Comparison of ENCODE assay signal across 16 mouse cellular contexts in the genomic region with DNA sequence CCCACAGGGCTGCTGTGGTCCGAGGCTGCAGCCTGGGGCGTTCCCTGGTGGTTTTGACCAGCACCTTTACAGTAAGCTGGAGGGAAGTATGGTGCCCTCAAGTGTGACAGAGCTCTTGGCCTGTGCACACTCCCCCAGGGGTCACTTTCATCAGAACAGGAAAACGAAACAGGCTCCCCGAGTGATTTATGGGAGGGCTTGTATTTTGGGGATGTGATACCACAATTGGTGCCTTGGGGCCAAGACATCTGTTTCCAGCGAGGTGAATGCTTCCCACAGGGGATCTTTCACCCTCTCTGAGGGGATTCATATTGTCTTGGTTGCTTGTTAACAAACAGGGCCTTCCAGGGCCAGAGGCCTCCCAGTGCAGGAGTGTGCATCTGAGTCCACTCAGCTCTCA.
DNase-seq lines count a peak whose midpoint lies in the region; ATAC-seq and TF ChIP-seq lines count a peak whose summit lies in the region.
"Had no signal": no experiment of that assay in that cellular context is flagged by ENCODE, and none has a peak within 500 bp of the region (broad histone marks: within the 10 kb centered on the region; RNA-seq: fewer than 3 reads in every experiment).

No protein-coding gene starts in this region.

- WGBS in kidney, embryonic 16.5 days, result 30% methylated on average over 5 of the region's 5 CpGs
- WGBS in bone marrow, adult 2 months, result 6% methylated on average over 5 of the region's 5 CpGs
- WGBS in spleen, adult 2 months, result 15% methylated on average over 5 of the region's 5 CpGs

- no peak for TF ChIP-seq CTCF in bone marrow, adult 2 months (IDR thresholded peaks at IDR 0.05; ENCODE audit: control insufficient read depth, insufficient read depth, low read length)
- TF ChIP-seq CTCF in spleen, adult 2 months (IDR thresholded peaks at IDR 0.05; ENCODE audit: extremely low read depth, insufficient read depth, insufficient read length, insufficient replicate concordance), result no peak

- no peak overlapping the region for H3K4me2 ChIP-seq in kidney, embryonic 16.5 days (replicated peaks; ENCODE audit: low read depth, low read length)
- H3K4me2 ChIP-seq: forebrain, embryonic 13.5 days; neural tube, embryonic 13.5 days had no signal

- H3K27ac ChIP-seq in kidney, embryonic 16.5 days (ENCODE audit: low read length), result no peak overlapping the region
- peak overlapping the region; percentile 38 for H3K27ac ChIP-seq in bone marrow, adult 2 months (ENCODE audit: control insufficient read depth, insufficient read depth, low read depth, low read length, poor library complexity)
- peak overlapping the region; percentile 71 for H3K27ac ChIP-seq in spleen, adult 2 months (ENCODE audit: insufficient read depth, low read length)
- H3K27ac ChIP-seq: forebrain, embryonic 13.5 days; liver, embryonic 14.5 days; neural tube, embryonic 13.5 days had no signal

- no peak overlapping the region for H3K4me3 ChIP-seq in kidney, embryonic 16.5 days (ENCODE audit: low read length)
- no peak overlapping the region for H3K4me3 ChIP-seq in bone marrow, adult 2 months (replicated peaks; ENCODE audit: control insufficient read depth, low read depth, low read length)
- no peak overlapping the region for H3K4me3 ChIP-seq in spleen, adult 2 months (ENCODE audit: extremely low read depth, insufficient read depth, insufficient read length)
- H3K4me3 ChIP-seq: forebrain, embryonic 13.5 days; neural tube, embryonic 13.5 days had no signal

- H3K36me3 ChIP-seq in kidney, embryonic 16.5 days (ENCODE audit: insufficient read depth, low read length), result no peaks in the 10 kb centered on the region
- H3K36me3 ChIP-seq in spleen, adult 2 months (ENCODE audit: control insufficient read depth, insufficient read depth, low read length), result no peaks in the 10 kb centered on the region
- H3K36me3 ChIP-seq: G1E; neural tube, embryonic 13.5 days had no signal

- DNase-seq in kidney, postnatal 4 days, result no peak
- peak in 1 of 2 experiments; percentile 51 for DNase-seq in spleen, adult 2 months (ENCODE audit: low read depth in 1 of 2, low spot score in 2 of 2)
- no peak for DNase-seq in cerebellum, postnatal 25 days
- DNase-seq: adrenal gland, adult 8-10 months; kidney, postnatal 25 days; lung, postnatal 4 days; thymus, postnatal 25 days had no signal

- peaks cover 11% of the 10 kb centered on the region; the same call in 1 of the 2 replicates for H3K4me1 ChIP-seq in kidney, embryonic 16.5 days (ENCODE audit: insufficient read depth, low read length)
- peaks cover 4% of the 10 kb centered on the region; the same call in 1 of the 2 replicates for H3K4me1 ChIP-seq in bone marrow, adult 2 months (ENCODE audit: control insufficient read depth, insufficient read depth, low read length)
- peaks cover 22% of the 10 kb centered on the region; the same call in 1 of the 2 replicates for H3K4me1 ChIP-seq in spleen, adult 2 months (ENCODE audit: control insufficient read depth, insufficient read depth, insufficient read length)

- TF ChIP-seq POLR2A in bone marrow, adult 2 months (IDR thresholded peaks at IDR 0.05; ENCODE audit: borderline replicate concordance, control insufficient read depth, low read depth, low read length), result no peak
- TF ChIP-seq POLR2A in spleen, adult 2 months (IDR thresholded peaks at IDR 0.05; ENCODE audit: low read depth, low read length), result no peak

- H3K9ac ChIP-seq in kidney, embryonic 16.5 days (replicated peaks; ENCODE audit: low read length), result no peak overlapping the region
- H3K9ac ChIP-seq: forebrain, embryonic 13.5 days; liver, embryonic 14.5 days; neural tube, embryonic 13.5 days had no signal

- peak; percentile 77 for ATAC-seq in kidney, embryonic 16.5 days (ENCODE audit: low FRiP score, low TSS enrichment)
- ATAC-seq in megakaryocyte, adult 5-6 weeks (ENCODE audit: poor library complexity, severe bottlenecking), result peak; percentile 85
- ATAC-seq in activated CD4-positive, CD25-positive, alpha-beta regulatory T cell, adult 4 months, result no peak
- ATAC-seq: forebrain, embryonic 13.5 days; inflammation-experienced regulatory T-cells, adult 6 months had no signal

- H3K9me3 ChIP-seq in kidney, embryonic 16.5 days (ENCODE audit: low read length), result no peaks in the 10 kb centered on the region
- H3K9me3 ChIP-seq: forebrain, embryonic 13.5 days; G1E; neural tube, embryonic 13.5 days had no signal

- H3K27me3 ChIP-seq in kidney, embryonic 16.5 days (ENCODE audit: insufficient read depth, low read length), result peaks cover under 1% of the 10 kb centered on the region; the same call in 1 of the 2 replicates
- no peaks in the 10 kb centered on the region for H3K27me3 ChIP-seq in spleen, adult 2 months (ENCODE audit: control insufficient read depth, insufficient read depth, low read length)
- H3K27me3 ChIP-seq: forebrain, embryonic 13.5 days; neural tube, embryonic 13.5 days had no signal
